Mouse (Mus musculus): Measurements from ENCODE around the gene Zfp691.

DNA sequence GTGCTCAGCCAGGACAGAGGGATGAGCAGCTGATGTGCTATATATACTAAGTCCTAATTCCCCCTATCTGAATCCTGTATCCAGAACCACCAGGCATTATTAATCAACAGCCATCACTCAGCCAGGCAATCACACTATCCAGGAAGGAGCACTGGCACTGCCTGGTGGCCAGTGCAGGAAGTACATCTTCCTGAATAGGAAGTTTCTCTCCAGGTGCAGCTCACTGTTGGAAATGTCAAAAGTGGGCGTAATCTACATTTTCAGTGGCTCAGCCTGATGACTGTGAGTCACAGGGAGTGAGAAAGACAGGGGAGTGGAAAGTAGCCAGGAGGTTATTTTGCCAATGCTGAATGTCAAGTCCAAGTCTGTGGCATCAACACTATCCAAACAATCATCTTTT, 49.7 kb upstream of the Zfp691 start:
- no peak for TF ChIP-seq POLR2A (IDR thresholded peaks at IDR 0.05; ENCODE audit: insufficient read length, low read depth)
- TF ChIP-seq MYOG (IDR thresholded peaks at IDR 0.05; ENCODE audit: control insufficient read depth in 1 of 3, insufficient read depth in 1 of 3, insufficient read length in 2 of 3, low read depth in 2 of 3): no peak
- TF ChIP-seq MAX (IDR thresholded peaks at IDR 0.05; ENCODE audit: low read depth): no peak
